Mouse (Mus musculus) limb, embryonic 14.5 days (tissue): ENCODE data around the gene Cd59b. TPM values are rescaled to one million over a fixed set of nuclear protein-coding genes. Genes with fewer than 3 reads are reported as not detected.

ENCODE experiments used
- ATAC-seq: fragments of 200-750 bp; cut with Nextera tagmentation; 2 replicates; pipeline ENCODE4 v1.8.0; 2017; ENCODE audit warnings: low read depth, moderate number of reproducible peaks, moderate TSS enrichment; ENCODE audit not compliant: low FRiP score
- DNase-seq: peaks from one replicate; pipeline ENCODE4 v3.0.0-alpha.2; 2015; ENCODE audit warnings: low spot score
- H3K27ac ChIP-seq: fragments of 300-500 bp; sonication (generic); replicated peaks from 2 replicates; pipeline ENCODE4 v1.5.1; 2014; ENCODE audit warnings: low read depth, mild to moderate bottlenecking, low read length, moderate library complexity, mixed read lengths
- H3K27me3 ChIP-seq: fragments of 300-500 bp; sonication (generic); 2 replicates; pipeline ENCODE4 v1.6.1; 2014; ENCODE audit warnings: low read length, mixed read lengths; ENCODE audit not compliant: control insufficient read depth, insufficient read depth
- H3K36me3 ChIP-seq: fragments of 300-500 bp; sonication (generic); 2 replicates; pipeline ENCODE4 v1.6.1; 2014; ENCODE audit warnings: mild to moderate bottlenecking, low read length, moderate library complexity, mixed read lengths; ENCODE audit not compliant: control insufficient read depth, insufficient read depth
- H3K4me1 ChIP-seq: fragments of 300-500 bp; sonication (generic); 2 replicates; pipeline ENCODE4 v1.6.1; 2014; ENCODE audit warnings: antibody characterized with exemption, low read length, mixed read lengths; ENCODE audit not compliant: control insufficient read depth, insufficient read depth
- H3K4me2 ChIP-seq: fragments of 300-500 bp; sonication (generic); replicated peaks from 2 replicates; pipeline ENCODE4 v1.6.1; 2014; ENCODE audit warnings: low read depth, mild to moderate bottlenecking, low read length, moderate library complexity; ENCODE audit not compliant: severe bottlenecking
- H3K4me3 ChIP-seq: fragments of 300-500 bp; sonication (generic); replicated peaks from 2 replicates; pipeline ENCODE4 v1.5.1; 2014; ENCODE audit warnings: low read length
- H3K9ac ChIP-seq: fragments of 300-500 bp; sonication (generic); 2 replicates; pipeline ENCODE4 v1.6.1; 2014; ENCODE audit warnings: mild to moderate bottlenecking, low read depth, low read length, moderate library complexity; ENCODE audit not compliant: severe bottlenecking
- H3K9me3 ChIP-seq: fragments of 300-500 bp; sonication (generic); 2 replicates; pipeline ENCODE4 v1.6.1; 2016; ENCODE audit warnings: low read length; ENCODE audit not compliant: control insufficient read depth
- POLR2A ChIP-seq: fragments of 200-500 bp; IDR thresholded peaks from 2 replicates; pipeline ENCODE4 v1.8.0; 2012; ENCODE audit warnings: inconsistent platforms, mild to moderate bottlenecking, moderate library complexity, borderline replicate concordance; ENCODE audit not compliant: insufficient read depth, insufficient read length; ENCODE audit errors: extremely low read depth
- WGBS: fragments of 180-500 bp; shearing (Covaris S2); extraction: QIAGEN DNeasy Blood & Tissue Kit; methylation state at CpG from one replicate; pipeline ENCODE4 v1.1.7; 2014; 5-methylcytosine and 5-hydroxymethylcytosine counted together
- polyA plus RNA-seq, 2 experiments: library from polyadenylated mRNA; depleted of rRNA in 1 of 2; stranded (reverse) in 1 of 2; unstranded in 1 of 2; fragments of >200 nt; fragmentation: Nextera tagmentation in 1 of 2; extraction: Ambion mirVana in 1 of 2; gene quantifications; 2 replicates each; pipeline versions ENCODE4 v1.2.1 to v1.2.3; 2012 to 2014

Cd59b gene
- polyA plus RNA-seq, 2 experiments = 6.5 to 6.8 TPM

DNA sequence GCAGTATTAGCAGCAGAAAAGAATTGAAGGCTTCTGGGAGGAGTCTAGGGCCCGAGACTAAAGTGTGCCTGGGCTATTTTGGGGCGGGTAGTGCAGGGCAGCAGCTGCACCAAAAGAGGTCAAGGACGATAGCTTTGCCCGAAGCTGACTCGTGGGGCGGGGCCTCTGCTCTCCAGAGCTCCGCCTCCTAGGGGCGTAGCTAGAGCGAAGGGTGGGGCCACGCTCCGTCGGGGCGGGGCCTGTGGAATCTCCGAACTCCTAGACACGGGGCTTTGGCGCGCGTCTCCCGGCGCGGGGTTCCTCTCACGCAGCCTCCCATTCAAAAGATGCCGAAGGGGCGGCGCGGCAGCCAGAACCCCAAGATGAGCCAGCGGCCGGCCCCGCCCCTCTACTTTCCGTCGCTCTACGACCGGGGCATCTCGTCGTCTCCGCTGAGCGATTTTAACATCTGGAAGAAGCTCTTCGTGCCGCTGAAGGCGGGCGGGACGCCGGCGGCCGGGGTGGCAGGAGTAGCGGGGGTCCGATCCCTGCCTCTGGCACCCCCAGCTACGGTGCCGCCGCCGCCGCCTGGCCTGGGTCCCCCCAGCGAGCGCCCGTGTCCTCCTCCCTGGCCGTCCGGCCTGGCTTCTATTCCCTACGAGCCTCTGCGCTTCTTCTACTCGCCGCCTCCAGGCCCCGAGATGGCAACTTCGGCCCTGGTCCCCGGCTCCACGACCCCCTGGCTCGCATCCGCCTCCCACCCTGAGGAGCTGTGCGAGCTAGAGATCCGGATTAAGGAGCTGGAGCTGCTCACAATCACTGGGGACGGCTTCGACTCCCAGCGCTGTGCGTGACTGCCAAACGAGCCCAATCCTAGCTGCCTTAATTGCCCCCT is 53.1 kb downstream of the Cd59b start, which contains the start of gene A930018P22Rik:
Gene A930018P22Rik, plus strand, starts transcription at position 265 of the 874 bp plus-strand sequence.
- Histone ChIP-seq H3K4me2 (peak within 1 kb of the TSS; percentile 96), H3K9ac (peak within 1 kb of the TSS; percentile 65), H3K4me1 (peaks cover 8% of the 10 kb centered on the region; the same call in 1 of the 2 replicates), H3K4me3 (peak within 1 kb of the TSS; percentile 62), H3K27me3 (peaks cover 9% of the 10 kb centered on the region; the same call in 1 of the 2 replicates), H3K36me3 (no peaks in the 10 kb centered on the region), H3K9me3 (no peaks in the 10 kb centered on the region), H3K27ac (peak within 1 kb of the TSS; percentile 44; the same call in 1 of the 2 replicates)
- ATAC-seq (peak; percentile 96), DNase-seq (peak; percentile 93)
- no peak for TF ChIP-seq POLR2A
- under 1% methylated on average over 66 of the region's 74 CpGs for WGBS

DNA sequence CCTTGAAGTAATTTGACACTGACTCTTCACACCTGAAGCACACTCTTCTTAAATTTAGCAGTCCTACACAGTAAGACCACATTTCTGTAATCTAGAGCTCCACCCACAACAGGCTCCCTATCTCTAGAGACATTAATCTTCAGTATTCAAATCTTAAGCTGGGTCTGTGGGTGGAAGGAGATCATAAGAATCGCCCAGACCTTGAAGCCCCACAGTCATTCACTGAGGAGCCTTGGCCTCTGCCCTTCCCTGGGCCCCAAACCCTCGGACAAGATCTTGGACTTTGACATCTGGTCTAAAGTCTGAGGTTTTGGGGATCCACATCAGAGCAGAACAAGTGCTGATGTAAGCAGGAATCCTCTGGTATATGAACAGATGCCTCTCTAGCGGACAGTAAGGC is 53.9 kb downstream of the Cd59b start:
- Histone ChIP-seq H3K9me3 (no peaks in the 10 kb centered on the region), H3K9ac (no peak overlapping the region), H3K36me3 (no peaks in the 10 kb centered on the region), H3K4me1 (peaks cover 8% of the 10 kb centered on the region; the same call in 1 of the 2 replicates), H3K4me2 (peak overlapping the region; percentile 96), H3K27me3 (peaks cover 9% of the 10 kb centered on the region; the same call in 1 of the 2 replicates), H3K27ac (no peak overlapping the region), H3K4me3 (peak overlapping the region; percentile 62)
- no peak for TF ChIP-seq POLR2A
- DNase-seq (no peak), ATAC-seq (no peak)
- WGBS = 27% methylated on average over 3 of the region's 3 CpGs

DNA sequence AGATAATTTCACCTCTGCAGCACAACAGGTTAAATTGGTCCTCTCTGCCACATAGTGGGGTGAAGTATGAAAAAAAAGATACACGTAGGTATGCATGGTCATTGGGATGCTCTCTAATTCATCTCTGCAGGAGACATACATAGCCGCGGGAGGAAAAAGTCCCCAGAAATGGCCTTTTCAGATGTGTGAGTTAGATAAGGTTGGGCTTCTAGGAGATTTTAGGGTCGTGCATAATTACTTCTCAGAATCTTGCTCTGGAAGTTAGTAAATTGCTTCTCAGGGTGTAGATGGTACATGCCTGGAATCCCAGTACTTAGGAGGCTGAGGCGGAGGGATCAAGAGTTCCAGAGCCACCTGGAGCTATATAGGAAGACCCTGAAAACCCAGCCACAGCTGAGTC is 54.4 kb downstream of the Cd59b start:
- no peaks in the 10 kb centered on the region for H3K9me3 ChIP-seq
- H3K27ac ChIP-seq = no peak overlapping the region
- peaks cover 8% of the 10 kb centered on the region; the same call in 1 of the 2 replicates for H3K4me1 ChIP-seq
- DNase-seq = no peak
- H3K36me3 ChIP-seq = no peaks in the 10 kb centered on the region
- H3K27me3 ChIP-seq = peaks cover 9% of the 10 kb centered on the region; the same call in 1 of the 2 replicates
- no peak overlapping the region for H3K4me2 ChIP-seq
- H3K4me3 ChIP-seq = no peak overlapping the region
- 58% methylated on average over 5 of the region's 5 CpGs for WGBS
- H3K9ac ChIP-seq = no peak overlapping the region
- no peak for ATAC-seq
- TF ChIP-seq POLR2A = no peak

DNA sequence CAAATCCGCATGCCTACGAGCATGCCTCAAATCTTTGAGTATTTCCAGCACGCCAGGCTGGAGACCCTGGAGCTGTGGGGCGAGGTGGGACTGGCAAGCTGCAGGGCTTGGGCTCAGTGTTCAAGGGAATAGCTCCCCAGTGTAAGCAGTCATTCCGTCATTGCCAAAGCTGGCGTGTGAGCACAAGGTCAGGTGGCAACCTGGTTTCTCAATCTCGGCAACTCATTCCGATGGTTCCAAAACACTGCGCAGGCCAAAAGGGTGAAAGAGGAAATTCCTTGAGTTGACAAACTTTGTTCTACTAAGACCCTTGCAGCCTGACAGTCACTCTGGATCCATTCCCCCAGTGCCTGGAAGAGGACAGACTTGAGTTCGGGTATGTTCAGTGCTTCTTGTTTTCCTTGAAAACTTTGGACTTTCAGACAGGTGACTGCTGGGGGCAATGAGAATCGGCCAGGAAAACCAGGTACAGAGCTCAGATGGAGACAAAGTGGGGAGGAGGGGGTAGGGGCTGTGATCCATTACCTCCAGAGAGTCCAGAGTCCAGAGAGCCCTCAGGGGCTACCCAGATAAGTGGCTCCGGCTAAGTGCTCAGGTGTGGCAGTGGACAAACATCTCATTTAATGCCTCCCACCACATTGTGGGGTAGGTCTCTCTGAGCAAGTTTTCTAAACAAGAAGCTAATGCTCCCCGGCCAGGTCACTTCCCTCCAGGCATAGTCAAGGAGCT is 59.3 kb downstream of the Cd59b start:
- H3K4me2 ChIP-seq = no peak overlapping the region
- H3K27me3 ChIP-seq = peaks cover 8% of the 10 kb centered on the region; the same call in 1 of the 2 replicates
- no peak overlapping the region for H3K4me3 ChIP-seq
- H3K9me3 ChIP-seq = no peaks in the 10 kb centered on the region
- H3K9ac ChIP-seq = no peak overlapping the region
- ATAC-seq (no peak), DNase-seq (no peak)
- no peak for TF ChIP-seq POLR2A
- H3K4me1 ChIP-seq = no peaks in the 10 kb centered on the region
- H3K27ac ChIP-seq = no peak overlapping the region
- H3K36me3 ChIP-seq = no peaks in the 10 kb centered on the region
- 84% methylated on average over 13 of the region's 13 CpGs for WGBS

DNA sequence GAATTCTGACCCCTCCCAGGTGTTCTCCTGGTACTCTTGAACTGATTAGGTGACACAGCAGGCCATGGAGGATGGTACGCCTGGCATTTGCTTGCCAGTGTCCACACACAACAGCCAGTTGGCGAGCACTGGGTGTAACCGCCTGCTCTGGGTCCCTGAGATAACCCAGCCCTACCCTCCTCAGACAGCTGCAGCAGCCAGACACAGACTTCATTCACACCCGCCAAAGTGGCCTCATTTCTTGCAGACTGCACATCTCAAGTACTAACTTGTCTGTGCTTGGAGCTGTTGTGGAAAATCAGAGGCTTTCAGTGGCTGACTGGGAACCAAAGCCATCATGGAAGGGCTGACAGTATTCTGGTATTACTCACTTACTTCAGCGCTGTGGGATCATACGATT is 60.5 kb downstream of the Cd59b start:
- H3K4me2 ChIP-seq = no peak overlapping the region
- ATAC-seq = no peak
- TF ChIP-seq POLR2A = no peak
- WGBS = 70% methylated on average over 6 of the region's 6 CpGs
- H3K27me3 ChIP-seq = no peaks in the 10 kb centered on the region
- no peak overlapping the region for H3K9ac ChIP-seq
- H3K36me3 ChIP-seq = no peaks in the 10 kb centered on the region
- no peak for DNase-seq
- no peaks in the 10 kb centered on the region for H3K4me1 ChIP-seq
- H3K27ac ChIP-seq = no peak overlapping the region
- no peaks in the 10 kb centered on the region for H3K9me3 ChIP-seq
- no peak overlapping the region for H3K4me3 ChIP-seq
